Mouse (Mus musculus) thymus, postnatal 14 days (tissue): Measurements from ENCODE around the gene Dctpp1.

Experiments used
- DNase-seq: peaks from one replicate; pipeline ENCODE4 v3.0.0; 2021

The Dctpp1 gene

GRCm38 (mm10) chr7:127208553-127209438, 51.7 kb downstream of the Dctpp1 start, which contains the start of gene Mylpf:
Gene Mylpf, plus strand, starts transcription at chr7:127208890.
- peak; percentile 97 for DNase-seq

GRCm38 (mm10) chr7:127208295-127208552, 52.3 kb downstream of the Dctpp1 start, which contains the start of gene Tbc1d10b:
Gene Tbc1d10b, minus strand, starts transcription at chr7:127208468.
- no peak for DNase-seq

GRCm38 (mm10) chr7:127207374-127208294, 52.9 kb downstream of the Dctpp1 start:
- DNase-seq: no peak
